Mouse (Mus musculus) megakaryocyte, embryonic 14.5 days (primary cell): Measurements from ENCODE around the gene Speg.

Experiments
- FLI1 ChIP-seq: IDR thresholded peaks from 2 replicates; pipeline ENCODE4 v1.6.1; 2012; ENCODE audit warnings: low read length, inconsistent platforms, mixed read lengths
- GATA1 ChIP-seq: IDR thresholded peaks from 3 replicates; pipeline ENCODE4 v1.6.1; 2012; ENCODE audit warnings: mixed read lengths, low read length, inconsistent platforms, borderline replicate concordance

DNA sequence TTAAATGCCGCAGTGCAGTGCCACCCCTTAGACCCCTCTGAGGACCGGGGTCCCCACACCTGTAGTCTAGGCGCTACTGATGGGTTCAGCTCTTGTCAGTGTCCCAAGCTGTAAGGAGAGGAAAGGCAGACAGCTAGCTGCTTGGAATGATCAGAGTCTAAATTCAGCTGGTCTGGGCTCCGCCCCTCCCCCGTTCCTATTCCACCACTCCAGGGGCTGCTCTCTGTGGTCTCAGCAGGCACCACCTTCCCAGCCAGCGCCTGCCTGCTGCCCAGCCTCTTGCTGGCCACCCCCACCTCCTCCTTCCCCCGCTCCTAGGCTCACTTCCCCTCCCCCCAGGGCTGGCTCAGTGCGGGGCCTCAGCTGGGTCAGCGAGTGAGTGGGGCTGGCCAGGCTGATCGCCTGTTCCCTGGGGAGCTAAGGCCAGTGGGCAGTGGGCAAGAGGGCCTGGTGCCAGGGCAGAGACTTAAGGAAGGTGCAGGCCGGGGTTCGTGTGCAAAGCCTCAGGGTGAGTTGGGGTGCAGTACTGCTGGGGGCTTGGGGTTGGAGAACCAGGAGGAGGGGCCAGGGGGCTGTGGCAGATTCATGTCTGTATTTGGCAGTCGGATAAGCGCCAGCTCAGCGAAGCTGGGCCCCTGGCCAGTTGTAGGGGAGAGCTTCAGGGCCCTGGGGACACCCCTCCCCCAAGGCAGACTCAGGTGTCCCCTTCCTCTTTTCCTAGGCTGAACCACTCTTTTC lies 24.8 kb downstream of the Speg start:
- TF ChIP-seq GATA1 = no peak
- no peak for TF ChIP-seq FLI1
